Mouse (Mus musculus): ENCODE measurements around the gene Zfp536. TPM values are rescaled to one million over a fixed set of nuclear protein-coding genes. Genes with fewer than 3 reads are reported as not detected.

Gene Zfp536
- total and polyA plus RNA-seq, 3 experiments = not detected

DNA sequence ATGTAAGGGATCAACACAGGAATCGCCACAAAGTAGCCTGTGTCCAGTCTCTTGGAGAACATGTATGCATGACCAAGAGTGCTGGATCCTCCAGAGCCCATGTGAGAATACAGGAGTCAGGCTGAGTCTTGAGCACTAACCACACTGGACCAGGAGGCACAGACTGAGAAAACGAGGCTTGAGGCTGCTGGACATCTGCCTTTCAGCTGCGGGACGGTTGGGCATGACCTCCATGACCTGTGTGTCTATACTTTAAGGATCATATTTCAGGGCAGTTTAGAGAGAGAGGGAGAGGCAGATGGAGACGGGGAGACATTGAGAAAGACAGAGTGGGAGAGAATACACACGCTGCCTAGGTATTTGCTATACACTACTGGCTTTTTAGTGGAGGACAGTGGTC lies 229.4 kb downstream of the Zfp536 start:
- Histone ChIP-seq H3K9ac (ENCODE audit: insufficient read depth, low read depth) (no peak overlapping the region), H3K4me2 (ENCODE audit: insufficient read depth, low read depth, poor library complexity, severe bottlenecking) (no peak overlapping the region), H3K36me3 (replicated peaks in 1 of 2; ENCODE audit: control insufficient read depth in 1 of 2, insufficient read depth in 1 of 2, low read length in 1 of 2) (no peaks in the 10 kb centered on the region), H3K4me1 (ENCODE audit: control insufficient read depth in 1 of 2, insufficient read depth in 2 of 2) (no peaks in the 10 kb centered on the region), H3K9me3 (replicated peaks; ENCODE audit: low read length) (peaks cover 90% of the 10 kb centered on the region), H3K27ac (ENCODE audit: insufficient read depth, low read depth) (no peak overlapping the region), H3K4me3 (replicated peaks in 1 of 3; ENCODE audit: low read depth in 2 of 3, low read length in 2 of 3, poor library complexity in 1 of 3) (no peak overlapping the region), H3K27me3 (replicated peaks) (no peaks in the 10 kb centered on the region), H3K79me2 (replicated peaks; ENCODE audit: control insufficient read depth, extremely low read depth, insufficient read depth, poor library complexity, severe bottlenecking) (no peaks in the 10 kb centered on the region)
- TF ChIP-seq EP300 (IDR thresholded peaks at IDR 0.05; ENCODE audit: low read length) (no peak), E2F4 (IDR thresholded peaks at IDR 0.05; ENCODE audit: insufficient replicate concordance, low read depth, low read length) (no peak), MAFK (IDR thresholded peaks at IDR 0.05; ENCODE audit: insufficient replicate concordance, low read length) (no peak), USF2 (conservative IDR thresholded peaks at IDR 0.05; ENCODE audit: low read depth, low read length) (no peak), CHD2 (IDR thresholded peaks at IDR 0.05; ENCODE audit: low read length) (no peak), ZNF384 (IDR thresholded peaks at IDR 0.05; ENCODE audit: low read depth, low read length) (no peak), SMC3 (IDR thresholded peaks at IDR 0.05; ENCODE audit: low read depth, low read length) (no peak), UBTF (IDR thresholded peaks at IDR 0.05; ENCODE audit: low read depth, low read length) (no peak), ELF1 (IDR thresholded peaks at IDR 0.05; ENCODE audit: low read depth, low read length) (no peak), ZKSCAN1 (IDR thresholded peaks at IDR 0.05; ENCODE audit: borderline replicate concordance, low read depth, low read length) (no peak), IRF4 (IDR thresholded peaks at IDR 0.05; ENCODE audit: low read depth, low read length) (no peak), ETS1 (conservative IDR thresholded peaks at IDR 0.05; ENCODE audit: low read depth, low read length) (no peak), GABPA (IDR thresholded peaks at IDR 0.05; ENCODE audit: insufficient replicate concordance, low read depth, low read length) (no peak), POLR2AphosphoS2 (IDR thresholded peaks at IDR 0.05; ENCODE audit: low read depth, low read length) (no peak), POLR2A (IDR thresholded peaks at IDR 0.05; ENCODE audit: low read depth, low read length) (no peak), BHLHE40 (IDR thresholded peaks at IDR 0.05; ENCODE audit: low read depth, low read length) (no peak), MAX (IDR thresholded peaks at IDR 0.05; ENCODE audit: low read length) (no peak), MYC (IDR thresholded peaks at IDR 0.05; ENCODE audit: low read depth, low read length) (no peak), MAZ (IDR thresholded peaks at IDR 0.05; ENCODE audit: low read depth, low read length) (no peak), CHD1 (IDR thresholded peaks at IDR 0.05; ENCODE audit: low read depth, low read length) (no peak)
- no peak for DNase-seq (ENCODE audit: extremely low read depth)
- dilution Hi-C loops (cut with MboI; ENCODE audit: extremely low pct_ligation_motif_present, extremely low pct_unique_long_range_greater_than_20kb, low sequenced_read_pairs) (no loop called here), in situ Hi-C loops (cut with MboI; ENCODE audit: low pct_ligation_motif_present, low pct_unique_long_range_greater_than_20kb, low sequenced_read_pairs) (no loop called here)

DNA sequence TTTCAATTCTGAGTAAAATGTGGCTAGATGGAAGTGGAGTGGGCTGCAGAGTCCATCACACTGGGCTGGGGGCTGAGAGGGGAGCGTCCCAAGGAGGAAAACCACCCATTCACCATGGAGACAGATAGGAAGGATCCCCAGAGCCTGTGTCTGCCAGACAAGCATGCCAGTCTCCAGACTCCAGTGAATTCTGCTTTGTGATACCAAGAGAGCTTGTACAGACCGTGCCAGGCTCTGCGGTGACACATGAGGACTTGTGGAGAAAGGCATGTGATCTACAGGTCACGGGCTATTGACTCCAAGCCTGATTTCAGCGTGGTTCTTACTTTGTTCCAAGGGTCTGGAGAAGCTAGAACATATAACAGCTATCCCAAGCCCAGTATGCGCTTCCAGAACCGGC lies 230.5 kb downstream of the Zfp536 start:
- Histone ChIP-seq H3K79me2 (replicated peaks; ENCODE audit: control insufficient read depth, extremely low read depth, insufficient read depth, poor library complexity, severe bottlenecking) (no peaks in the 10 kb centered on the region), H3K4me1 (ENCODE audit: control insufficient read depth in 1 of 2, insufficient read depth in 2 of 2) (no peaks in the 10 kb centered on the region), H3K27me3 (replicated peaks) (no peaks in the 10 kb centered on the region), H3K9ac (ENCODE audit: insufficient read depth, low read depth) (no peak overlapping the region), H3K9me3 (replicated peaks; ENCODE audit: low read length) (peaks cover 83% of the 10 kb centered on the region), H3K36me3 (replicated peaks in 1 of 2; ENCODE audit: control insufficient read depth in 1 of 2, insufficient read depth in 1 of 2, low read length in 1 of 2) (no peaks in the 10 kb centered on the region), H3K27ac (ENCODE audit: insufficient read depth, low read depth) (no peak overlapping the region), H3K4me3 (replicated peaks in 1 of 3; ENCODE audit: low read depth in 2 of 3, low read length in 2 of 3, poor library complexity in 1 of 3) (no peak overlapping the region), H3K4me2 (ENCODE audit: insufficient read depth, low read depth, poor library complexity, severe bottlenecking) (no peak overlapping the region)
- dilution Hi-C loops (cut with MboI; ENCODE audit: extremely low pct_ligation_motif_present, extremely low pct_unique_long_range_greater_than_20kb, low sequenced_read_pairs) = no loop called here
- TF ChIP-seq CHD2 (IDR thresholded peaks at IDR 0.05; ENCODE audit: low read length) (no peak), USF2 (conservative IDR thresholded peaks at IDR 0.05; ENCODE audit: low read depth, low read length) (no peak), ZC3H11A (IDR thresholded peaks at IDR 0.05; ENCODE audit: low read depth, low read length) (no peak), NRF1 (IDR thresholded peaks at IDR 0.05; ENCODE audit: low read depth, low read length) (no peak), MAFK (IDR thresholded peaks at IDR 0.05; ENCODE audit: insufficient replicate concordance, low read length) (no peak), TCF12 (IDR thresholded peaks at IDR 0.05; ENCODE audit: low read depth, low read length) (no peak), EP300 (IDR thresholded peaks at IDR 0.05; ENCODE audit: low read length) (no peak), IRF4 (IDR thresholded peaks at IDR 0.05; ENCODE audit: low read depth, low read length) (no peak), POLR2AphosphoS2 (IDR thresholded peaks at IDR 0.05; ENCODE audit: low read depth, low read length) (no peak), CTCF (conservative IDR thresholded peaks at IDR 0.05 in 1 of 2, IDR thresholded peaks at IDR 0.05 in 1 of 2; ENCODE audit: low read depth in 2 of 2, low read length in 2 of 2) (no peak), CHD1 (IDR thresholded peaks at IDR 0.05; ENCODE audit: low read depth, low read length) (no peak), ZNF384 (IDR thresholded peaks at IDR 0.05; ENCODE audit: low read depth, low read length) (no peak), POLR2A (IDR thresholded peaks at IDR 0.05; ENCODE audit: low read depth, low read length) (no peak), ZKSCAN1 (IDR thresholded peaks at IDR 0.05; ENCODE audit: borderline replicate concordance, low read depth, low read length) (no peak), ELF1 (IDR thresholded peaks at IDR 0.05; ENCODE audit: low read depth, low read length) (no peak), ZMIZ1 (IDR thresholded peaks at IDR 0.05; ENCODE audit: low read depth, low read length) (no peak)
- DNase-seq (ENCODE audit: extremely low read depth) = no peak
- in situ Hi-C loops (cut with MboI; ENCODE audit: low pct_ligation_motif_present, low pct_unique_long_range_greater_than_20kb, low sequenced_read_pairs) = no loop called here

Data from CH12.LX (cell line).